Mouse (Mus musculus) megakaryocyte, embryonic 14.5 days (primary cell): ENCODE results near the gene Arid5b.

ENCODE experiments used
- FLI1 ChIP-seq: IDR thresholded peaks from 2 replicates; pipeline ENCODE4 v1.6.1; 2012; ENCODE audit warnings: low read length, inconsistent platforms, mixed read lengths
- GATA1 ChIP-seq: IDR thresholded peaks from 3 replicates; pipeline ENCODE4 v1.6.1; 2012; ENCODE audit warnings: mixed read lengths, low read length, inconsistent platforms, borderline replicate concordance

- no peak for TF ChIP-seq GATA1
- TF ChIP-seq FLI1 = no peak
Measured at GRCm38 (mm10) chr10:68142501-68142900, 136.0 kb downstream of the Arid5b start.
